Mouse (Mus musculus) cerebellum, postnatal 4 days (tissue): ENCODE results near the gene Cacna2d2.

Experiments used
- DNase-seq, 2 experiments: peaks; one replicate each; pipeline ENCODE4 v3.0.0; 2022; ENCODE audit warnings: low spot score in 2 of 2, mixed read lengths in 1 of 2

The Cacna2d2 gene

DNA sequence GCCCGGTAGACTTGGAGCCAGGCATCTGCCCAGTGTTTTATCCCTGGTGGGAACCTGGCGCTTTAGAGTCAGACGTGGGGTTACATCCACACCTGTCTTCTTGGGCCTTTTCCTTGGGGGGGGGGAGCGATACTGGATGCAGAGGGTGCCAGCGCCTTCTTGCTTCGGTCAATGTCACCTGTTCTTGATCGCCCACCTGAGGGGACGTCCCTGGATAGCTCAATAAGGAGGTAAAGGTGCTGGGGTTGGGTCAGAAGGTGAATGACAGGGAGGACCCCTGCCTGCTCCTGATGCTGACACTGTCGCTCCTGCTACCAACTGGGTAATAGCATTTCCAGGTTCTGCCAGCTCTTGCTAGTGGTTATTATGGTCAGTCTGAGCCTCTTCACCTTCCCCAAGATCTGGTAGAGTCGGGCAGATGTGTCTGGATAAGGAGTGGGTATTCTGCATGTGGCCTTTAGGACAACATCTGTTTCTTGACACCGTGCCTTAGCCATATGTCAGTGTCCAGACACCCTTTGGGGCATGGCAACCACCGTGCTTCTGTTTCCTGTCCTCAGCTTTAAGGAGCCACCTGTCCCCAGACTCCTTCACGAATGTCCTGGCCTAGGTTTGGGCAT, 1.4 kb downstream of the Cacna2d2 start:
- DNase-seq, result no peak

DNA sequence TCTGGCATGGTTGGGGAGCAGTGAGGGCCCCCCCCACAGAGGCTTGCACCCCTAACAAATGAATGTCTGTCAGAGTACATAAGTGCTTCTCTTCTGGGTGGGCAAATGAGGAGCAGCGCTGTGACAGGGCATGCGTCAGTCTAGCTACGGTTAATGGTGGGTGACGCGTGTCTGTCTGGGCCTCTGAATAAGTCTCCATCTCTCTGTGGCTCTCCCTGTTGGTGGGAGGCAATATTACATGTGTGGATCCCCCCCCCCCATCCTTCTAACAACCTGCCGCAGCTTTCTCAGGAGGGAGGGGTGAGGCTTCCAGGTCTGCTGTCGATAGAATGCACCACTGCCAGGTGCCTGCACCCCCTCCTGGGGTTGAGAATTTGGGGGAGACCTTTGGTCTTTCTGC, 3.7 kb downstream of the Cacna2d2 start:
- no peak for DNase-seq

DNA sequence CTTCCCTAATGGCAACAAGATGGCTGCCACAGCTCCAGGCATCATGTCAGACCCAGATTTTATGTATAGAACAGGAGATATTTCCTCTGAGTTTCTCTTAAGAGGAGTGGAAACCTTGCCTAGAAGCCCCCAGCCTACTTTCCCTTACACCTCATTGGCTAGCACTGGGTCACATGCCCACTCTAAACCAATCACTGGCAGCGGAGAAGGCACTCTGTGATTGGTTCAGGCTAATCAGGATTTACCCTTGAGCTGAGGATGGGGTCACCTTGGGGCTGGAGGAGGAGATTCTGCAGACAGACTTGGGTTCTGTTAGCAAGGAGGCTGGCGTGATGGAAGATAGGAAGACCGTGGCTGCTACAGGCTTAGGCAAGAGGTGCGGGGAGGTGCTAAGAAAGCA, 10.0 kb downstream of the Cacna2d2 start:
- no peak for DNase-seq

DNA sequence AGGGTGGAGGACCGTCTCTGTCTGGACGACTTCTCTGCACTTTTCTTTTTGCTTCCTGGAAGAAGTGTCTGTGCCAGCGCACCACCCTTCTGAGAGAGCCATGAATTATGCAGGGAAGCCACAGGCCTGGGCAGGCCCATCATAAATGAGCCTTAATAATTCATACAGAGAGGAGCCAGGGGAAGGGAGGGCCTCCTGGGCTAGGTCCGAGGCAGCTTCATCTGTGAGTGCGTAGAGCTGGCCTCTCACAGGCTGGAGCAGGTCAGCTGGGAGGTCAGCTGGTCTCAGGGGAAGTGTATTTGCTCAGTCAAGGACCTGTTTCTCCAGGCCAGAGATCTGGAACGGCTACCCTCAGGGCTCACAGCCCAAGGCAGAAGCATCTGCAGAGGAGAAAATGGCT, 17.7 kb downstream of the Cacna2d2 start:
- DNase-seq, result no peak

DNA sequence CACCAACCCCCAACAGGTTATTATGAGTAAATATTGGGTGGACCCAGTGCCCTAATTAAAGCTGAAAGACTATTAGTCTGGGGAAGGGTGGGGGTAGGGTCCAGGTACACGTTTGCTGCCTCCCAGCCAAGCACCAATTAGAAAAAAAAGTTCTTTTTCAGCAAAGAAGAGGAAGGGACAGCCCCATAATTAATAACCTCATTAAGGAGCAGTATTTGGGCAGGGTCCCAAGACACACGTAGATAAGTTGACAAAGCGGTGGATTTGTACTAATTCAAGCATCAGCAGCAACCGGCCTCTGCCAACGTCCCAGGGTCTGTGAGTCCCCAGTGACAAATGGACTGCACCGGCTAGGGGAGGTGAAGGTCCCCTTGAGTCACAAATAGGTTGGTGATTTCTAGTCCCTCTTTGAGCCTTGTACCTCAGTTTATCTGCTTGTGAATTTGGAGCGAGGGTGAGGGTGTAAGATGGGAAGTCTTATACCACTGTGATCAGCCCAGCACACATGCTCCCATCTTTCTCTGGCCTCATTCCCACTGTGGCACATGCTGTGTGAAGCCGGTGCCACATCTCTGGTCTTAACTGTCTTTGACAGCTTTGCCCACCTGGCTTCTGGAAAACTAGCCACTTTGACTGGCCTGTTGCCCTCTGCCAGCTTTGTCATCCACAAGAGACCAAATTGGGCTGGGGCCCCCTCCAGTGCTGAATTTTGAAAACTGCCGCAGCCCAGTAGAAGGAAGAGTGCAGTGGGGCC, 20.3 kb downstream of the Cacna2d2 start:
- DNase-seq, result no peak

DNA sequence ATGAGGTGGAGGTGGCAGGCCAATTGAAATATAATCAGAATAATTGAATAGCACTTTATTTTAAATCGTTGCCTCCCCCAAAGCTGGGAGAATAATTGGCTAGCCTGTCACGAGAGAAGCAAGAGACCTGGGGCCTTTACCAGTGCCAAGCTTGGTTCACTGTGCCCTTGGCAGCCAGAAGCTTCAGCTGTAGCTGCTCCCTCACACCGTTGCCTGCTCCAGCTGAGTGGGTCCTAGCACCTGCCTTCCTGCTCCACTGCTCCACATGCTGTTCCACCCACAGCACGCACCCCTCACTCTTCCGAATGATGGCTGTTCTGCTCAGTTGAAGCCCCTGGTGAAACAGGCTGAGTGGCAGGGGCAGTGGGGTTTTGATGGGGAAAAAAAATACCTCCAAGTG, 21.5 kb downstream of the Cacna2d2 start:
- DNase-seq, result no peak

DNA sequence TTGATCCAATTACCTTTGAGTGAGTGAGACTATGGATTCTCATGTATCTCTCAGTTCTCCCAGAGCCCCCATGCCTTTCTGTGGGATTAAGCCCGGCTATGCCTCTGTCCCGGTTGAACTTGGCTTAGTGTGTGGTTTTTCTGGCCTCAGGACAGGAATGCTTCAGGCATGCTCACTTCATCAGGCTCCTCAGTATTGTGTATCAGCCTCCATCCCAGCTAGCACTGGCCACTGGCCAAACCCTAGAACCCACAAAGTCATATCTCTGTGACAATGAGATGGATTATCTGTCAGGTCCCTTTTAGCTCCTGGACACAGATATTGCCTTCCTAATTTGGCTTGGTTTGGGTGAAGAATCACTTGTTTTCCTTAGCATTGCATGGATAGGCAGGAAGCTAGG, 23.5 kb downstream of the Cacna2d2 start:
- no peak for DNase-seq

DNA sequence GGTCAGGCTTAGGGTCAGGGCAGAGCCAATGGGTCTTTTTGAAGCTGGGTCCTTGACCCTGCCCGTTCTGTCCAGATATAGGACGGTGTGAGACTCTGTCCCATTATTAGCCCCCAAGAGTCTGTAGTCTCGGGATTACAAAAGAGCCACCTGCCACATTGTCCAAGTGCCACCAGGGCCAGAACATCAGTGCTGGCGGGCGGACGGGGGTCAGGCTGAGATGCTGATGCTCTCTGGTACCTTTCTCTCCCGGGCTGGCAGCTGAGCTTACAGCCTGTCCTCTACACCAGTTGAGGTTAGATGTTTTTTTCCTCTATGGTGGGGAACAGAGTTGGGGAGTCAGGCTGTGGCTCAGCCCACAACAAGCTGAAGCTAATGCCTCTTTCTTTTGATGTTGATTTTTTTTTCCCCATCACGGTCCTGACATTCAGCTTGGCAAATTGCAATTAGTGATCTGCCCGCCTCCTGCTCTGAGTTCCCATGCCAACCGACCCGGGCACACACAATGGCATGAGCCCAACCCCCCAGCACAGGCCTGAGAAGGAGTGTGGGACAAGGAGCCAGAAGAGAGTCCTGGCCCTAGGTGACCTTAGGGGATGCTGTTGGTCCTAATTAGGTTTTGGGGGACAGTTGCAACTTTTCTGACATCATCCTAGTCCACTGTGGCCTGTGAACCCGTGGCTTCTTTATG, 25.2 kb downstream of the Cacna2d2 start:
- DNase-seq, result no peak

DNA sequence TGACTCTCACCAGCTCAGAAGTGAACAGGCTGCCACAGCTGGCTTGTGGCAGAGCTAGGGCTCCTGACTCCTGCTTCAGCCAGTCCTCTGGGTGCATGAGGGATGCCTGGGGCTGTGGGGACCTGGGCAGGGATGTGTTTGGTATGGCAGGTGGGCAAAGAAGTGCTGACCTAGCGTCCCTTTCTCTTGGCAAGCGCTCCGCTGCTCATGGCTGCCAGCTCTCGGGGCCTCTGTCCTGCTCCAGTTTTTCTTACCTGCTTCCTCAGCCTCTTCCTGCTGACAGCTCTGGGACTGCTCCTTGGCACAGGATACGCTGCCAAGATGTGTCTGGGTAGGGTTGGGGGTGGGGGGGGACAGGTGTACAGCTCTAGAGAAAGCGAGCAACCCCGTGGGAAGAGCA, 28.5 kb downstream of the Cacna2d2 start:
- no peak for DNase-seq

DNA sequence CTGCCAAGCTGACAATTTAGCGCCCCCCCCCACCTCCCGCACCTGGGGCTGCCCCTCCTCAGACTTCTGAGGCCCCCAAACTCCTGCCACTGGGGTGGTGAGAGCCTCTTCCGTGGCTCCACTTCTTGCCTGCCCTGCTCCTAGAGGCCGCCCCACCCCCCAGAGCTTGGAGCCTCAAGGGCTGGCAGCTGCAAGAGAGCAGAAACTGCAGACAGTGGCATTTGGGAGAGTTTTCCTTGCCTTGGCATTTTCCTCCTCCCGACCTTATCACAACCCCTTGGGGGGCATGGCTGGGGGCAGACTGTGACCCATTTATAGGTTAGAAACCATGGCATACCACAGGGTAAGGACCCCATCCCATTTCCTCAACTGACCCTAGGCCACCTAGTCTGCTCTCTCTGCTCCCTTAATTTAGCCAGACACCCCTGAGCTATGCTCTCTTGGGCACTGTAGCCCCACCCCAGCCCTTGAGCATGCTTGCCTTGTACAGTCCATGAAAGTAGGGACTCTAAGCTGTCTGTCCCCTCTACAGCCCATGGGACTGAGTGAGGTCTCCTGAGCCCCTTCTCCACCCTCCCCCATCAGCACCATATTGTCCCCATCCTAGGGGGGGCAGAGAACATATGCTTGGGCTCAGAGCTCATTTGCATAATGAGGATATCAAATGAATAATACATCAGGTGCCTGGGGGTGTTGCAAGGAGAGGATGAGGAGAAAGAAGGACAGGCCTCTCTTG, 29.2 kb downstream of the Cacna2d2 start:
- no peak for DNase-seq

DNA sequence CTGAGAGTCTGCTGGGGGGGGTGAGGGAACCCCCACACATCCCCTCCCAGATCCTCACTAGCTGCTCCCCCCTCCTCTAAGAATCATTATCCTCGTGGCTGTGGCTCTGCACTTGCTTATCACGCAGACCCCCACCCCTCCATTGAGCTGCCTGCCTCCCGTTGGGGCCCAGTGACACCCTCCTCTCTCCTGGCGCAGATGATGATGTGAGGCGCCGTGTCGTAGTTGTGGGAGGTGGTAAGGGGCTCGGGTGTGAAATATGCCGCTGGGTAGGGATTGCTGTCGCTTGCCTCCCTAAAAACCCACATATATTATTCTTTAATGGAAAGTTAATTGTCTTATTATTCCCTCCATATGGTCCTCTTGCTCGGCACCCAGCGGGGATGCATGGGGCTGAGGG, 31.0 kb downstream of the Cacna2d2 start:
- no peak for DNase-seq

DNA sequence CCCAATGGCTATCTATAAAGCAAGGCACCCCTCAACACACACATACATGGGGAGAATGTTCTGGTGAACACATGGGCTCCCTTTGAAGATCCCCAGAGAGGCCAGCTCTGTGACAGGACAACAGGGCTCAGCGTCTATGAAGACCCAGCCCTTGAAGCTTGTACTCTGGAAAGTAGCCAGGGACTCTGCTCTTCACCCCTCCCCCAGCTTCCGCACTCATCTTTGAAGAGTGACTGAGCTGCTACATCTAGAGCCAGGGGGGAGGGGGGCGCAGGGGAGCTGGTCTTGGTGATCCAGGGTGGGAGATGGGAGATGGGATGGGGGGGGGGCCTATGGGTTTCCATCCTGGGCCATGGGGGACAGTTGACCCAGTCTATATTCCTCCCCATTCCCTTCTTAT, 33.1 kb downstream of the Cacna2d2 start:
- DNase-seq, result no peak

DNA sequence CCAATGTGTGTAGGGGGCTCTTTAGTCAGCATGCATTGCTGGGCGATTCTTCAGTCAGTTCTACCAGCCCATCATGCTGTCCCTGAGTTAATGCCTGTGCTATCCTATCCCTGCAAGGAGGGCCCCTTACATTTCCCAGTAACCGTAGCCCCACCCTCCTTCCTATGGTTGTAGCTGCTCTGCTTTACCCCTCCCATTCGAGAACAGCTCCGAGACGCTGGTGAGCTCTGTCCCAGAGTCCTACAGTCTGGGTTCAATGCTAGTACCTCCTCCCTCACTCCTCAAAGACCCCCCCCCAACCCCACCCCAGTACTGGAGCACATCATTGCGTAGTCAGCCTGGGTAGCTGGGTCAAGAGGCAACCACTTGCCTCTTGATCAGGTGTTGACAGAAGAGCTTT, 35.4 kb downstream of the Cacna2d2 start:
- DNase-seq, result no peak

DNA sequence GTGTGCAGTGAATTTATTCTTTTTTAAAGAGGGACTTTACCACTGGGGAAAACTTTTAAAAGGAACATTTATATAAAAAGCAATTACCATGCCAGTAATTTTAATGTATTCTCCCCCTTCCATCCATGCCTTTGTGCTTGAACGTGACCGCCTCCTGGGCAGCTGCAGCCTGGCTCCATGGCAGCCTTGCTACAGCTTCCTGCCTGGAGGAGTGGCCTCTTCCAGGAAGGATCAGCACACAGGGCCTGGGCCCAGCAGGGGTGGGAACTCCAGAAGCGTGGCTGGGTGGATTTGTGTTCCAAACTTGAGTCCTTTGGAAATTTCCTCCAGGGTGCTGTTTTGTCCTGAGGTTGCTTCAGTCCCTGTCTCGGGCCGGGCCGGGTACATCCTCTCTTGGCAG, 35.9 kb downstream of the Cacna2d2 start:
- no peak for DNase-seq

DNA sequence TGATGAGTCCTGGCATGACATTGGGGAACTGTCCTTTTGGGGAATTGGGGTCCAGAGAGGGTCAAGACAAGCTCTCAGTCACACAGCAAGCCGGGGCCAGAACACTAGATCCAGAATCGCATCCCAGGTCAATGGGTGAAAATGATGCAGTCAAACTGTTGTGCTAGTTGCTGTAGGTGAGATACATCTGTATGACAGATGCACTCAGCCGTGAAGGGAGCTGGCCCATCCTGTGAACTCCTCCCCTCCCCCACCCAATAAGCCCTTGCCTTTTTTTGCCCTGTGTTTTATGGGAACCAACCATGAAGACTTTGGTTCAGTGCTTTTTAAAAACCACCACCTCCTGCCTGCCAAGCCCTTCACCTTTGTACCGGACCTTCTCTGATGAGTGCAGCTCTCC, 43.5 kb downstream of the Cacna2d2 start:
- DNase-seq, result no peak

DNA sequence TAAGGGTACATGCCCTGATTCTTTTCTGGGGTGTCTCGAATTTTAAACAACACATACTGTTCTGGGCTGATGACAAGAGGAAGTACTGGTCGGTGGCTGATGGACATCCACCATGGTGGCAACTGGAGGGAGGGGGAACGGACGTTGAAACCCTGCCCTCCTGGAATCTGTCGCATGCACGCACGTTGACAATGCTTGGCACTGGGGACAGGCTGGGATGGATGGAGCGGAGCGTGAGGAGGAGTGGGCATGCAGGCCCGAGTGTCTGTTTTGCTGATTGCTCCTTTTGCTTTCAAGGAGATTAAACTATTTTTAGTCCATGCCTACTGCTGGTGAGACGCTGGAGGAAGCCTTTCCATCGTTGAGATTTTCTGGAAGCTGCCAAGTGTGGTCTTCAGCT, 43.9 kb downstream of the Cacna2d2 start:
- DNase-seq, result no peak

DNA sequence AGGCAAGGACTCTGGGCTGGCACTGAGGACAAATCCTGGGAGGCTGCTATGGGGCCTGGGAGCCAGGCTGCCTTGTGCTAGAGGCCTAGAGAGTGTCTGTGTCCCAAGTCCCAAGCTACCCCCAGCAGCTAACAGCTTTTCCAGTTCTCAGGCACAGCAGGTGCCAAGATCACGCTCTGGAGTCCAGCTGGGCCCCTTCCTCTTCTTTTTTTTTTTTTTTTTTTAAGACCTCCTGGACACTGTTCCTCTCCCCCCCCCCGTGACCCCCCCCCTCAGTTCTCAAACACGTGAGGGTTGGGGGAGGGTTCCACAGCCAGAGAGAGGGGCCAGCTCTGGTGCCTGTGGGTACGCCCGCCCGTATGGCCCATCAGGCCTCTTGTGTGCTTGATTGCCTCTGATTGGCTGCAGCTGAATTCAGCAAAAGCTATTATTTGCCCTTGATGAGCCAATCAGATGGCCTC, 45.6 kb downstream of the Cacna2d2 start:
- DNase-seq, result no peak

DNA sequence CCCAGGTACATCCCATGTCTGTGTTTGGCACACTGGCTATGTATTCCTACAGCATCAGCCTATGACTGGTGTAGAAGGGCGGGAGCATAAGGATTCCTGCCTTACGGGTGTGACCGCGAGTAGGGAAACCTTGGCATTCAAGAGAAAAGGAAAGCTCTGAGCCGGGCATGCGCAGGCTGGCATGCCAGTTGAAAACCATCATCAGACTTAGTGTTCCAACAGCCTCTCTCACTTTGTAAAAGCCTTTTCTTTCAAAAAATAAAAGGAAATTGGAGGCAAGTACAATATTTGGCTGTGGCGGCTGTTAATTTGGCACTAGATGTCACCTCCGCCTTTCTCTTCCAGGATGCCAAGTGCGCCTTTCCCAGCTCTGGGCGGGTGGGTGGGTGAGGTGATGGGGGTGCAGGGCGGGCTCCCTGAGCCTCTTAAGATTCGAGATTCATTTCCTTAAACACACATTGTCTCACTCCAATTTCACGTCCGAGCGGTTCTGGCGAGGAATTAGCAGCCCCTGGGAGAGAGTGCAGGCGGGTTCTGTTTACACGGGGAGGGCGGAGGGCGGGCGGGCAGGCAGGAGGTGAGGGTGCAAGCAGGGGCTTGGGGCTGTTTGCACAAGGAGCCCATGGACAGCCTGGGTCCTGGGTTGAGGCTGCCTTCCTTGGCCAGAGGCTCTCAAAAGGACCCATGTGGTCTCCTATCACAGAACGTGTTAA, 49.5 kb downstream of the Cacna2d2 start:
- no peak for DNase-seq

DNA sequence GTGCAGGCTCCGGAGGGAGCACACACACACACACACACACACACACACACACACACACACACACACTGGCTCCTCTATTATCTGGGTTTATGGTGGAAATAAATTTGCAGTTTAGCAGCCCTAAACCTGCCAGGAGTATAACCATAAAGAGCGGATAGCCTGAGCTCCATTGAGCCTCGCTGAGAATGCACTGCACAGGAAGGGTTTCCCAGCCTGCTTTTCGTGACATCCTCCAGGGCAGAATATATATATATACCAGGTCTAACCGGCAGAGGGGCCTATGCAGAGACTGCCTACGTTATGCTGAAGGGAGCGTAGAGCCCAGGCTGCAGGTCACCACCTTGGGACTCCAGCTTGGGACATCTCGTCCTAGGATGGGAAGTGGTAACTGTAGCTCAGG, 52.0 kb downstream of the Cacna2d2 start:
- DNase-seq, result no peak

DNA sequence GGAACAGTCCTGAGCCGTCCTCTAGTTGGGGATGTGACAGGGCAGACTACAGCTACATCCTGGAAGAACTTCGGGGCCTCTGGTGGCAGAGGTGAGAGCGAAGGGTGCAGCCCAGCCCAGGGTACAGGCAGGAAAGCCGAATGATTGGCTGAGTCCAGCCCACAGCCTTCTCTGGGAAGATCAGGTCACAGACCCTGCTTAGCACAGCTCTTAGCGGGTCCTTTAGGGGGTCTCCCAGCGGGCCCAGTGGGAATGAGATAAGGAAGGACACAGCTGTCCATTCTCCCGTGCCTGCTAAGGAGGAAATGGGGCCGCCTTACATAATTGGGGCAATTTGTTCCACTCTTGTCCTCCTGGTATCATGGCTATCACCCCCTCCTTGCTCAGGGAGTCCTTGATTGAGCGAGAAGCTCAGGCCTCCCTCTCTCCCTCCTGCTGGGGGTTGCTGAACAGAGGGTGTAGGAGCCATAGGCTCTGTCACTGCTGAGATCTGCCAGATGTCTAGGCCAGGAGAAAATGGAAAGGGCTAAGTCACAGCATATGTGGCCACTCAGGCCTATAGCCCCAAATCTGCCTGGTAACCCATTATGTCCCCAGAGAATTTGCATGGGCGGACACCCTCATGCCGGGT, 52.6 kb downstream of the Cacna2d2 start:
- no peak for DNase-seq

DNA sequence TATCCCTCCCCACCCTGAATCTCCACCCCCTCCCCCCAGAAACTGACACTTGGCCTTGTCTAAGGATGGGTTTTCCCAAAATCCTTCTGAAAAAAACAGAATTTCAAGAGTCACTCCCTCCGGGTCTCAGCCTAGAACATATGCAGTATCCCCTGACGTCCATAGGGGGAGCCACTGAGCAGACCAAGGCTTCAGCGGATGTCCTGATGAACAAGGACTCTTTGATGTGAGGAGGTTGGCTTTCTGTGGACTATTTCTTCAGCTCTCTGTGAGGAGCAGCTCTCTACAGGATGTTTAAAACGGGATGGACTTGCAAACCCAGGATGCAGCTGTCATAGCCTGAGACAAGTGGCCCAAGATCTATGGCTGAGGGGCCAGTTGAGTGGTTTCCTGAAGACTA, 53.1 kb downstream of the Cacna2d2 start:
- DNase-seq, result peak in 1 of 2 experiments; percentile 46
